Mouse (Mus musculus): ENCODE measurements around the gene Shc3. TPM values are rescaled to one million over a fixed set of nuclear protein-coding genes. Genes with fewer than 3 reads are reported as not detected.

The Shc3 gene
- polyA plus RNA-seq, 1 experiment from 2014 or later: 0.12 TPM

DNA sequence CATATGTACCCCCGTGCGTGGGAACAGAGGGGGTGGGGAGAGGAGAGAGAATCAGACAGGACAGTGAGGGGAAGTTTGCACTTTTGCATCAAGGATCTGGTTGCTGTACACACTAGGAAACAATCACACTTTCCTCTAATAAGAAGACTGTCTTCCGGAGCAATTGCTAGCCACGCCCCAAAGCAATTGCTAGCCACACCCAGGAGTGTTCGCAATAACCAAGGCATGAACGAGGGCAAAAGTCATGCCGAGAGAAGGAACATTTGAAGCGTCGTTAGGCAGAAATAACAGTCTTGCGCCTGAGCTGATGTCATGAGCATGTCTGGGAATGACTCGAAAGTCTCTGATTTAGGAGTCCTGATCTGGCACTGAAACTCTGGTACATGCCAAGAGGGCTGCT is 15.9 kb downstream of the Shc3 start:
- WGBS: 63% methylated on average over 11 of the region's 11 CpGs
- H3K4me3 ChIP-seq (ENCODE audit: low read length): no peak overlapping the region
- H3K36me3 ChIP-seq (ENCODE audit: control insufficient read depth, insufficient read depth, low read length): no peaks in the 10 kb centered on the region
- no peak overlapping the region for H3K9ac ChIP-seq (ENCODE audit: low read depth, low read length)
- H3K9me3 ChIP-seq (ENCODE audit: control insufficient read depth, low read length): no peaks in the 10 kb centered on the region
- no peak for ATAC-seq (ENCODE audit: low FRiP score, low TSS enrichment)
- H3K27ac ChIP-seq (ENCODE audit: low read depth, low read length): no peak overlapping the region
- H3K4me1 ChIP-seq (ENCODE audit: control insufficient read depth, insufficient read depth, low read length): no peaks in the 10 kb centered on the region
- H3K27me3 ChIP-seq (ENCODE audit: control insufficient read depth, insufficient read depth, low read length): no peaks in the 10 kb centered on the region
- H3K4me2 ChIP-seq (replicated peaks; ENCODE audit: low read depth, low read length): no peak overlapping the region

- no peaks in the 10 kb centered on the region for H3K9me3 ChIP-seq (ENCODE audit: control insufficient read depth, low read length)
- no peak overlapping the region for H3K4me3 ChIP-seq (ENCODE audit: low read length)
- no peak overlapping the region for H3K4me2 ChIP-seq (replicated peaks; ENCODE audit: low read depth, low read length)
- H3K27ac ChIP-seq (ENCODE audit: low read depth, low read length): no peak overlapping the region
- 64% methylated on average over 3 of the region's 3 CpGs for whole genome bisulfite sequencing
- H3K27me3 ChIP-seq (ENCODE audit: control insufficient read depth, insufficient read depth, low read length): no peaks in the 10 kb centered on the region
- no peaks in the 10 kb centered on the region for H3K36me3 ChIP-seq (ENCODE audit: control insufficient read depth, insufficient read depth, low read length)
- ATAC-seq (ENCODE audit: low FRiP score, low TSS enrichment): no peak
- no peak overlapping the region for H3K9ac ChIP-seq (ENCODE audit: low read depth, low read length)
- no peaks in the 10 kb centered on the region for H3K4me1 ChIP-seq (ENCODE audit: control insufficient read depth, insufficient read depth, low read length)
Measured at GRCm38 (mm10) chr13:51552233-51552632, 17.0 kb downstream of the Shc3 start.

DNA sequence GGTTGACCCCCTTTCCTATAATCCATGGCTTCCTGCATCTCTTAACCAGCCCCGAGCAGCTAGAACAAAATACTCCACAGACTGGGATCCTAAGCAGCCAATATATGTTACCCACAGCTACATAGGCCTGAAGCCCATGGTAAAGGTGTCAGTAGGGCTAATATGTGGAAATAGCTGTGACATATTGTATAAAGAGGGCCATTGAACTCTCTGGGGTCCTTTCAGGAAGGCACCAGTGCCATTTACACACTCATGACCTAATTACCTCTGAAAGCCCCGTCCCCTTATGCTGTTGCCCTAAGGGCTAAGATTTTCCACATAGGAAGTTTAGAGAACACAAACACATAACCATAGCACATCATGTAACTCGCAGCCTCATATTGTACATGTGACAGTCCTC is 17.4 kb downstream of the Shc3 start:
- WGBS: 75% methylated on average over 3 of the region's 3 CpGs
- H3K4me2 ChIP-seq (replicated peaks; ENCODE audit: low read depth, low read length): no peak overlapping the region
- no peaks in the 10 kb centered on the region for H3K27me3 ChIP-seq (ENCODE audit: control insufficient read depth, insufficient read depth, low read length)
- no peak overlapping the region for H3K4me3 ChIP-seq (ENCODE audit: low read length)
- no peak overlapping the region for H3K27ac ChIP-seq (ENCODE audit: low read depth, low read length)
- H3K36me3 ChIP-seq (ENCODE audit: control insufficient read depth, insufficient read depth, low read length): no peaks in the 10 kb centered on the region
- H3K4me1 ChIP-seq (ENCODE audit: control insufficient read depth, insufficient read depth, low read length): no peaks in the 10 kb centered on the region
- ATAC-seq (ENCODE audit: low FRiP score, low TSS enrichment): no peak
- no peak overlapping the region for H3K9ac ChIP-seq (ENCODE audit: low read depth, low read length)
- no peaks in the 10 kb centered on the region for H3K9me3 ChIP-seq (ENCODE audit: control insufficient read depth, low read length)

DNA sequence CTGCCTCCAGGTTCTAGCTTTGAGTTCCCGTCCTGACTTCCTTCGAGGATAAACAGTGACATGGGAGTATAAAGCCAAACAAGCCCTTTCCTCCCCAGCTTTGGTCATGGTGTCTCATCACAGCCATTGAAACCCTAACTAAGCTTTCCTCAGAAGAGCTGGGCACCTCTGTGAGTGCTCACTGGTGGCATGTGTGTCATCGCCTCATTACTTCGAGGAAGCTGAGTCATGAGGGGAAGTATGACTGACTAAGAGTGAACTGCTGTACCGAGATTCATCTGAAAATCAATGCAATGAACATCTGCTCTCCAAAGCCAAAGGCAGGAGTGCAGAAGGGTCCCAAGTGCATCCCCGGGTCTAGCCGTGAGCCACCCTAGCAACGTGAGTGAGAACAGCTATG is 29.4 kb downstream of the Shc3 start:
- Histone ChIP-seq H3K9me3 (ENCODE audit: control insufficient read depth, low read length) (peaks cover 2% of the 10 kb centered on the region; the same call in 1 of the 2 replicates), H3K9ac (ENCODE audit: low read depth, low read length) (no peak overlapping the region), H3K36me3 (ENCODE audit: control insufficient read depth, insufficient read depth, low read length) (no peaks in the 10 kb centered on the region), H3K4me1 (ENCODE audit: control insufficient read depth, insufficient read depth, low read length) (no peaks in the 10 kb centered on the region), H3K27ac (ENCODE audit: low read depth, low read length) (no peak overlapping the region), H3K27me3 (ENCODE audit: control insufficient read depth, insufficient read depth, low read length) (no peaks in the 10 kb centered on the region), H3K4me3 (ENCODE audit: low read length) (no peak overlapping the region), H3K4me2 (replicated peaks; ENCODE audit: low read depth, low read length) (no peak overlapping the region)
- WGBS: 86% methylated on average over 8 of the region's 8 CpGs
- ATAC-seq (ENCODE audit: low FRiP score, low TSS enrichment): no peak

DNA sequence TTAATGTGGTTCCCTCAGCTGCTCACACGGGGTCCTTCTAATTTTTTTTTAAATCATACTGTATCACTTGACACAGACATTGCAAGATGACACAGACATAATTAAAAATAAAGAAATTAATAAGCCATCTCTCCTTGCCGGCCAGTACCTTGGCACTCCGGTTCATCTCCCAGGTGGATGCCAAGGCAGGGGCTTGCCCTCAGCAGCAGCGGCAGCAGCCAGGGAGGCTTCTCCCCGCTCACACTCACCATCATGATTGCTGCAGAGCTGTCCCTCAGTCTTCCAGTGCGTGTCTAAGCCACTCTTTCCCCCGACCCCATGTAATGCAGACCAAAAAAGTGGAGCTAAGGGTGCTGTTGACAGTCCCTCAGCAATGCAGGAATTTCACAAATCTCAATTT is 33.9 kb downstream of the Shc3 start:
- H3K9ac ChIP-seq (ENCODE audit: low read depth, low read length): no peak overlapping the region

GRCm38 (mm10) chr13:51526480-51526879 is 42.7 kb downstream of the Shc3 start:
- H3K4me3 ChIP-seq (ENCODE audit: low read length): no peak overlapping the region
- WGBS: 60% methylated on average over 7 of the region's 7 CpGs
- no peak for ATAC-seq (ENCODE audit: low FRiP score, low TSS enrichment)
- no peak overlapping the region for H3K4me2 ChIP-seq (replicated peaks; ENCODE audit: low read depth, low read length)
- H3K9me3 ChIP-seq (ENCODE audit: control insufficient read depth, low read length): no peaks in the 10 kb centered on the region
- no peaks in the 10 kb centered on the region for H3K4me1 ChIP-seq (ENCODE audit: control insufficient read depth, insufficient read depth, low read length)
- H3K27me3 ChIP-seq (ENCODE audit: control insufficient read depth, insufficient read depth, low read length): no peaks in the 10 kb centered on the region
- H3K27ac ChIP-seq (ENCODE audit: low read depth, low read length): no peak overlapping the region
- H3K36me3 ChIP-seq (ENCODE audit: control insufficient read depth, insufficient read depth, low read length): no peaks in the 10 kb centered on the region
- H3K9ac ChIP-seq (ENCODE audit: low read depth, low read length): no peak overlapping the region

More for the DNA sequence above, 33.9 kb downstream of the Shc3 start:
- no peaks in the 10 kb centered on the region for H3K4me1 ChIP-seq (ENCODE audit: control insufficient read depth, insufficient read depth, low read length)
- no peak overlapping the region for H3K4me2 ChIP-seq (replicated peaks; ENCODE audit: low read depth, low read length)
- no peaks in the 10 kb centered on the region for H3K36me3 ChIP-seq (ENCODE audit: control insufficient read depth, insufficient read depth, low read length)
- H3K27ac ChIP-seq (ENCODE audit: low read depth, low read length): no peak overlapping the region
- H3K4me3 ChIP-seq (ENCODE audit: low read length): no peak overlapping the region
- H3K27me3 ChIP-seq (ENCODE audit: control insufficient read depth, insufficient read depth, low read length): 0 out of 2 replicates have a peak, but pooled peaks cover 3% of the 10 kb centered on the region
- no peak for ATAC-seq (ENCODE audit: low FRiP score, low TSS enrichment)
- WGBS: 88% methylated on average over 7 of the region's 7 CpGs
- H3K9me3 ChIP-seq (ENCODE audit: control insufficient read depth, low read length): no peaks in the 10 kb centered on the region

GRCm38 (mm10) chr13:51524316-51524715 is 44.9 kb downstream of the Shc3 start:
- Histone ChIP-seq H3K4me2 (replicated peaks; ENCODE audit: low read depth, low read length) (no peak overlapping the region), H3K27me3 (ENCODE audit: control insufficient read depth, insufficient read depth, low read length) (no peaks in the 10 kb centered on the region), H3K36me3 (ENCODE audit: control insufficient read depth, insufficient read depth, low read length) (no peaks in the 10 kb centered on the region), H3K9ac (ENCODE audit: low read depth, low read length) (no peak overlapping the region), H3K4me1 (ENCODE audit: control insufficient read depth, insufficient read depth, low read length) (no peaks in the 10 kb centered on the region), H3K4me3 (ENCODE audit: low read length) (no peak overlapping the region), H3K27ac (ENCODE audit: low read depth, low read length) (no peak overlapping the region), H3K9me3 (ENCODE audit: control insufficient read depth, low read length) (no peaks in the 10 kb centered on the region)
- WGBS: 83% methylated on average over 4 of the region's 4 CpGs
- ATAC-seq (ENCODE audit: low FRiP score, low TSS enrichment): no peak

DNA sequence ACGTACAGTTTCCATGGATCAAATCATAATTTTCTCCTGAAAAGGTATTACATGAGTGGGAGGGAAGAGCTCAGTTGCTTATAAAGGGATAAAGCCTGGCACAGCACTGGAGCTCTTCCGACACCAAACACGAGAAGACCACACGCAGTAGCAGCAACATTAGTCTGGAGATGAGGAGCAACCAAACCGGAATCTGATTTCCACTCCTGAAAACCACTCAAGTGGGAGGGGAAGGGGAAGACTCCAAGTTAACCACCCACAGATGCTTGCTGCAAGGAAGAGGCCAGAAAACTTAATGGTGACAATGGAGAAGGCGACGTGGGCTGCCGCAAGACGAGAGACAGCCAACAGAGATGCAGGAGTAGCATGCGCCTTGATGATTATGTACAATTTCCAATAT is 45.9 kb downstream of the Shc3 start:
- WGBS: 92% methylated on average over 10 of the region's 10 CpGs
- ATAC-seq (ENCODE audit: low FRiP score, low TSS enrichment): no peak

GRCm38 (mm10) chr13:51518880-51519279 is 50.3 kb downstream of the Shc3 start:
- H3K36me3 ChIP-seq (ENCODE audit: control insufficient read depth, insufficient read depth, low read length): no peaks in the 10 kb centered on the region
- ATAC-seq (ENCODE audit: low FRiP score, low TSS enrichment): no peak
- no peaks in the 10 kb centered on the region for H3K4me1 ChIP-seq (ENCODE audit: control insufficient read depth, insufficient read depth, low read length)
- H3K4me2 ChIP-seq (replicated peaks; ENCODE audit: low read depth, low read length): no peak overlapping the region
- no peaks in the 10 kb centered on the region for H3K27me3 ChIP-seq (ENCODE audit: control insufficient read depth, insufficient read depth, low read length)
- WGBS: 92% methylated on average over 6 of the region's 6 CpGs
- no peak overlapping the region for H3K4me3 ChIP-seq (ENCODE audit: low read length)
- H3K9me3 ChIP-seq (ENCODE audit: control insufficient read depth, low read length): no peaks in the 10 kb centered on the region
- H3K9ac ChIP-seq (ENCODE audit: low read depth, low read length): no peak overlapping the region
- no peak overlapping the region for H3K27ac ChIP-seq (ENCODE audit: low read depth, low read length)

More for the DNA sequence above, 45.9 kb downstream of the Shc3 start:
- no peaks in the 10 kb centered on the region for H3K36me3 ChIP-seq (ENCODE audit: control insufficient read depth, insufficient read depth, low read length)
- H3K4me3 ChIP-seq (ENCODE audit: low read length): no peak overlapping the region
- no peak overlapping the region for H3K9ac ChIP-seq (ENCODE audit: low read depth, low read length)
- H3K9me3 ChIP-seq (ENCODE audit: control insufficient read depth, low read length): no peaks in the 10 kb centered on the region
- H3K27me3 ChIP-seq (ENCODE audit: control insufficient read depth, insufficient read depth, low read length): no peaks in the 10 kb centered on the region
- no peak overlapping the region for H3K4me2 ChIP-seq (replicated peaks; ENCODE audit: low read depth, low read length)
- no peaks in the 10 kb centered on the region for H3K4me1 ChIP-seq (ENCODE audit: control insufficient read depth, insufficient read depth, low read length)
- H3K27ac ChIP-seq (ENCODE audit: low read depth, low read length): no peak overlapping the region

DNA sequence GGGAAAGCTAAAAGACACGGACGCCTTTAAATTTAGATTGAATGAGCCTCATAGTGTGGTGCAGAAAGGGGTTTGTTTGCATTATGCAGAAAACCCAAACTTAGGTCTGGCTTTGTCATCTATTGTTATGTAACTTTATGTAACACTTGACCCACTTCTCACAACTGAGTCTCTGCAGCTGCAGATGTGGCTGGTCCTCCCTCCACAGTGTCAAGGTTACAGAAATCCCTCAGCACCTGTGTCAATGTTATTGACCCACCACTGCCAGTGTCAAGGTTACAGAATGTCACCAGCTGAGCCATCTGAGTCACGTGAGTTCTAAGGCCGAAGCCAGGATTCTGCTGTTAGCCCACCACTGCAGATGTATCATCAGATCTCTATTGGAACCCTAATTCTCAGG is 51.3 kb downstream of the Shc3 start:
- Histone ChIP-seq H3K4me2 (replicated peaks; ENCODE audit: low read depth, low read length) (no peak overlapping the region), H3K4me3 (ENCODE audit: low read length) (no peak overlapping the region), H3K9ac (ENCODE audit: low read depth, low read length) (no peak overlapping the region), H3K27me3 (ENCODE audit: control insufficient read depth, insufficient read depth, low read length) (no peaks in the 10 kb centered on the region), H3K27ac (ENCODE audit: low read depth, low read length) (no peak overlapping the region), H3K9me3 (ENCODE audit: control insufficient read depth, low read length) (no peaks in the 10 kb centered on the region), H3K36me3 (ENCODE audit: control insufficient read depth, insufficient read depth, low read length) (no peaks in the 10 kb centered on the region), H3K4me1 (ENCODE audit: control insufficient read depth, insufficient read depth, low read length) (no peaks in the 10 kb centered on the region)
- no peak for ATAC-seq (ENCODE audit: low FRiP score, low TSS enrichment)
- WGBS: 79% methylated on average over 4 of the region's 4 CpGs
